Mouse (Mus musculus): ENCODE results near the gene Eif2b5. TPM values are rescaled to one million over a fixed set of nuclear protein-coding genes. Genes with fewer than 3 reads are reported as not detected.

Eif2b5 gene
- polyA plus RNA-seq, 1 experiment = 38.7 TPM

GRCm38 (mm10) chr16:20490581-20490980, 8.0 kb upstream of the Eif2b5 start:
- no peaks in the 10 kb centered on the region for H3K27me3 ChIP-seq (ENCODE audit: control insufficient read depth, insufficient read depth, low read length)
- TF ChIP-seq POLR2A (IDR thresholded peaks at IDR 0.05; ENCODE audit: control insufficient read depth, low read depth, low read length) = no peak
- no peak for TF ChIP-seq CTCF (IDR thresholded peaks at IDR 0.05; ENCODE audit: control insufficient read depth, insufficient read depth, insufficient replicate concordance, low read depth, low read length)
- H3K36me3 ChIP-seq (ENCODE audit: control insufficient read depth, insufficient read depth, low read length) = no peaks in the 10 kb centered on the region
- H3K4me3 ChIP-seq (ENCODE audit: control insufficient read depth, low read depth, low read length) = no peak overlapping the region
- H3K27ac ChIP-seq (ENCODE audit: control insufficient read depth, insufficient read depth, low read depth, low read length) = no peak overlapping the region
- H3K4me1 ChIP-seq (ENCODE audit: control insufficient read depth, insufficient read depth, low read length) = no peaks in the 10 kb centered on the region

- no peak overlapping the region for H3K4me3 ChIP-seq (ENCODE audit: control insufficient read depth, low read depth, low read length)
- no peaks in the 10 kb centered on the region for H3K4me1 ChIP-seq (ENCODE audit: control insufficient read depth, insufficient read depth, low read length)
- no peaks in the 10 kb centered on the region for H3K36me3 ChIP-seq (ENCODE audit: control insufficient read depth, insufficient read depth, low read length)
- TF ChIP-seq CTCF (IDR thresholded peaks at IDR 0.05; ENCODE audit: control insufficient read depth, insufficient read depth, insufficient replicate concordance, low read depth, low read length) (no peak), POLR2A (IDR thresholded peaks at IDR 0.05; ENCODE audit: control insufficient read depth, low read depth, low read length) (no peak)
- no peak overlapping the region for H3K27ac ChIP-seq (ENCODE audit: control insufficient read depth, insufficient read depth, low read depth, low read length)
- H3K27me3 ChIP-seq (ENCODE audit: control insufficient read depth, insufficient read depth, low read length) = no peaks in the 10 kb centered on the region
Observed at GRCm38 (mm10) chr16:20491301-20491700, 7.3 kb upstream of the Eif2b5 start.

- TF ChIP-seq CTCF (IDR thresholded peaks at IDR 0.05; ENCODE audit: control insufficient read depth, insufficient read depth, insufficient replicate concordance, low read depth, low read length) (no peak), POLR2A (IDR thresholded peaks at IDR 0.05; ENCODE audit: control insufficient read depth, low read depth, low read length) (no peak)
- no peaks in the 10 kb centered on the region for H3K36me3 ChIP-seq (ENCODE audit: control insufficient read depth, insufficient read depth, low read length)
Observed at GRCm38 (mm10) chr16:20493452-20493851, 5.2 kb upstream of the Eif2b5 start.

GRCm38 (mm10) chr16:20496671-20497600, 1.7 kb upstream of the Eif2b5 start:
- TF ChIP-seq POLR2A (IDR thresholded peaks at IDR 0.05; ENCODE audit: control insufficient read depth, low read depth, low read length) (no peak), CTCF (IDR thresholded peaks at IDR 0.05; ENCODE audit: control insufficient read depth, insufficient read depth, insufficient replicate concordance, low read depth, low read length) (no peak)
- Histone ChIP-seq H3K4me1 (ENCODE audit: control insufficient read depth, insufficient read depth, low read length) (peaks cover 10% of the 10 kb centered on the region), H3K27ac (ENCODE audit: control insufficient read depth, insufficient read depth, low read depth, low read length) (no peak overlapping the region), H3K27me3 (ENCODE audit: control insufficient read depth, insufficient read depth, low read length) (no peaks in the 10 kb centered on the region), H3K36me3 (ENCODE audit: control insufficient read depth, insufficient read depth, low read length) (no peaks in the 10 kb centered on the region), H3K4me3 (ENCODE audit: control insufficient read depth, low read depth, low read length) (peak overlapping the region; percentile 10; the same call in 1 of the 2 replicates)

More at GRCm38 (mm10) chr16:20493452-20493851, 5.2 kb upstream of the Eif2b5 start:
- no peak overlapping the region for H3K4me3 ChIP-seq (ENCODE audit: control insufficient read depth, low read depth, low read length)
- no peak overlapping the region for H3K27ac ChIP-seq (ENCODE audit: control insufficient read depth, insufficient read depth, low read depth, low read length)
- H3K4me1 ChIP-seq (ENCODE audit: control insufficient read depth, insufficient read depth, low read length) = peaks cover 6% of the 10 kb centered on the region
- no peaks in the 10 kb centered on the region for H3K27me3 ChIP-seq (ENCODE audit: control insufficient read depth, insufficient read depth, low read length)

- peak overlapping the region; percentile 94 for H3K4me3 ChIP-seq (ENCODE audit: control insufficient read depth, low read depth, low read length)
- 0 out of 2 replicates have a peak overlapping the region, but pooled peaks have one; percentile 34 for H3K27ac ChIP-seq (ENCODE audit: control insufficient read depth, insufficient read depth, low read depth, low read length)
- no peaks in the 10 kb centered on the region for H3K27me3 ChIP-seq (ENCODE audit: control insufficient read depth, insufficient read depth, low read length)
- TF ChIP-seq POLR2A (IDR thresholded peaks at IDR 0.05; ENCODE audit: control insufficient read depth, low read depth, low read length) (no peak), CTCF (IDR thresholded peaks at IDR 0.05; ENCODE audit: control insufficient read depth, insufficient read depth, insufficient replicate concordance, low read depth, low read length) (no peak)
- H3K36me3 ChIP-seq (ENCODE audit: control insufficient read depth, insufficient read depth, low read length) = peaks cover 4% of the 10 kb centered on the region
- peaks cover 10% of the 10 kb centered on the region for H3K4me1 ChIP-seq (ENCODE audit: control insufficient read depth, insufficient read depth, low read length)
Observed at GRCm38 (mm10) chr16:20497980-20498676, 489 bp upstream of the Eif2b5 start.

GRCm38 (mm10) chr16:20506000-20506399, 7.4 kb downstream of the Eif2b5 start:
- H3K4me3 ChIP-seq (ENCODE audit: control insufficient read depth, low read depth, low read length) = no peak overlapping the region
- no peaks in the 10 kb centered on the region for H3K27me3 ChIP-seq (ENCODE audit: control insufficient read depth, insufficient read depth, low read length)
- TF ChIP-seq CTCF (IDR thresholded peaks at IDR 0.05; ENCODE audit: control insufficient read depth, insufficient read depth, insufficient replicate concordance, low read depth, low read length) = no peak
- no peak for TF ChIP-seq POLR2A (IDR thresholded peaks at IDR 0.05; ENCODE audit: control insufficient read depth, low read depth, low read length)
- H3K36me3 ChIP-seq (ENCODE audit: control insufficient read depth, insufficient read depth, low read length) = peaks cover 8% of the 10 kb centered on the region
- H3K4me1 ChIP-seq (ENCODE audit: control insufficient read depth, insufficient read depth, low read length) = no peaks in the 10 kb centered on the region
- no peak overlapping the region for H3K27ac ChIP-seq (ENCODE audit: control insufficient read depth, insufficient read depth, low read depth, low read length)

- TF ChIP-seq CTCF (IDR thresholded peaks at IDR 0.05; ENCODE audit: control insufficient read depth, insufficient read depth, insufficient replicate concordance, low read depth, low read length) (peak; percentile 21; the same call in 1 of the 2 replicates), POLR2A (IDR thresholded peaks at IDR 0.05; ENCODE audit: control insufficient read depth, low read depth, low read length) (no peak)
- Histone ChIP-seq H3K27me3 (ENCODE audit: control insufficient read depth, insufficient read depth, low read length) (no peaks in the 10 kb centered on the region), H3K4me3 (ENCODE audit: control insufficient read depth, low read depth, low read length) (no peak overlapping the region), H3K4me1 (ENCODE audit: control insufficient read depth, insufficient read depth, low read length) (no peaks in the 10 kb centered on the region), H3K36me3 (ENCODE audit: control insufficient read depth, insufficient read depth, low read length) (peaks cover 5% of the 10 kb centered on the region; the same call in 1 of the 2 replicates), H3K27ac (ENCODE audit: control insufficient read depth, insufficient read depth, low read depth, low read length) (no peak overlapping the region)
Observed at GRCm38 (mm10) chr16:20509349-20509748, 10.7 kb downstream of the Eif2b5 start.

Measured in testis, adult 2 months (tissue).